In genomic region chr6:83004309-83004708, GRCm38 (mm10) we compare ENCODE assay signal across 1 mouse cellular context.
TF ChIP-seq lines count a peak whose summit lies in the region.

No protein-coding gene starts in this region.

TF ChIP-seq in CH12.LX, 34 proteins besides CTCF, POLR2A, EP300 and RAD21:
- TF ChIP-seq MYC (IDR thresholded peaks at IDR 0.05; ENCODE audit: low read depth, low read length) (peak; percentile 58; the same call in 1 of the 2 replicates), MAX (IDR thresholded peaks at IDR 0.05; ENCODE audit: low read length) (peak; percentile 52), ZKSCAN1 (IDR thresholded peaks at IDR 0.05; ENCODE audit: borderline replicate concordance, low read depth, low read length) (no peak), MXI1 (IDR thresholded peaks at IDR 0.05; ENCODE audit: low read depth, low read length) (peak; percentile 15; the same call in 1 of the 2 replicates)
